Mouse (Mus musculus): ENCODE measurements around the gene Aco1. TPM values are rescaled to one million over a fixed set of nuclear protein-coding genes. Genes with fewer than 3 reads are reported as not detected.

The Aco1 gene
- polyA plus RNA-seq, 1 experiment = 6.8 TPM

DNA sequence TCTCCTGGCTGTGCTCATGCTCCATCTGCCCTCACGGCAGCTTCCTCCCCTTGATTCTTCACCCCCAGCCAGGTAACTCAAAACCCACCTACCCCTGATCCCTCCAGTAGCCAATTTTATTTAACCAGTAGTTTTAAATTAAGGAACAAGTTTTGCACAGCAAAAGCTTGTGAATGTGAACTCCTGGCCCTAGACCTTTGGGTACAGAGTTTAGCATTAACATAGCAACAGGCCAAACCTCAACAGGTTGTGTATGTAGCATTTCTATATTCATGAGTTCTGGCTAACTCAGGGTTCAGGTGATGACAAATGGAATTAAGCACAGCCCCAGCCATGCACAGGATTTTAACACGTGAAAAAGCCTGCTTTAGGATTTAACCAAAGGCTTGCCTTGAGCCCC, 49.4 kb downstream of the Aco1 start:
- Histone ChIP-seq H3K27me3 (ENCODE audit: control insufficient read depth, insufficient read depth, low read length) (no peaks in the 10 kb centered on the region), H3K4me3 (ENCODE audit: control insufficient read depth, low read depth, low read length) (no peak overlapping the region), H3K4me1 (ENCODE audit: control insufficient read depth, insufficient read depth, low read length) (no peaks in the 10 kb centered on the region), H3K27ac (ENCODE audit: control insufficient read depth, insufficient read depth, low read depth, low read length) (no peak overlapping the region), H3K36me3 (ENCODE audit: control insufficient read depth, insufficient read depth, low read length) (no peaks in the 10 kb centered on the region)
- TF ChIP-seq CTCF (IDR thresholded peaks at IDR 0.05; ENCODE audit: control insufficient read depth, insufficient read depth, insufficient replicate concordance, low read depth, low read length) = no peak
- no peak for TF ChIP-seq POLR2A (IDR thresholded peaks at IDR 0.05; ENCODE audit: control insufficient read depth, low read depth, low read length)

DNA sequence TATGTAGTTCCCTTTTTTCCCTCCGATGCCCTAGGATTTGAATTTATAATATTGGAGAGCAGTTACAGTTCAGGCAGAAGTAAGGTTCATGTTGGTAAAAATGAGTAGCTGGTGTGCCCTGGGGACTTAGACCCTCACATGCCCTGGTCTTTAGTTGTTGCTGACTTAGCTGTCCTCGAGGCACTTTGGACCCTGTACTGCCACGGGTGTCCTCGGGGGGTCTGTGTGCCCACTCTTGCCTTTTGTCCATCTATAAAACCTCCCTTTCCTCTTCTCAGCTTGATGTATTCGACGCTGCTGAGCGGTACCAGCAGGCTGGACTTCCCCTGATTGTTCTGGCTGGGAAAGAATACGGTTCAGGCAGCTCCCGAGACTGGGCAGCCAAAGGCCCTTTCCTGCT, 50.6 kb downstream of the Aco1 start:
- Histone ChIP-seq H3K36me3 (ENCODE audit: control insufficient read depth, insufficient read depth, low read length) (no peaks in the 10 kb centered on the region), H3K4me3 (ENCODE audit: control insufficient read depth, low read depth, low read length) (no peak overlapping the region), H3K4me1 (ENCODE audit: control insufficient read depth, insufficient read depth, low read length) (no peaks in the 10 kb centered on the region), H3K27ac (ENCODE audit: control insufficient read depth, insufficient read depth, low read depth, low read length) (no peak overlapping the region), H3K27me3 (ENCODE audit: control insufficient read depth, insufficient read depth, low read length) (no peaks in the 10 kb centered on the region)
- TF ChIP-seq POLR2A (IDR thresholded peaks at IDR 0.05; ENCODE audit: control insufficient read depth, low read depth, low read length) = no peak
- no peak for TF ChIP-seq CTCF (IDR thresholded peaks at IDR 0.05; ENCODE audit: control insufficient read depth, insufficient read depth, insufficient replicate concordance, low read depth, low read length)

DNA sequence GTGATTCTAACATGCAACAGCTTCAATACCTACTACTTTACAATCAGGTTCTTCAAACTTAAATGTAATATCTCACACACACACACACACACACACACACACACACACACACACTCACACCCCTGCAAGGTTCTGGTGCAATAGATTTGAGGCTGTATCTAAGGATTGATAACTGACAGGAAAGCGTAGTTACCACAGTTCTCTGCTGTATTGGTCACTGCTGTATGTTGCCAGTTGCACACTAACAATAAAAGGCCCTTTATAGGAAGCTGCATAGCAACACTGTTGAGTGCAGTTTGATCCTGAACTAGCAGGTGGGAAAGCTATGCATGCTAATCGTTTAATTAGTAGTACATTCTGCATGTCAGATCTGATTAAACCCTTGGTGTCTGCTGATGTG, 52.5 kb downstream of the Aco1 start:
- no peak for TF ChIP-seq CTCF (IDR thresholded peaks at IDR 0.05; ENCODE audit: control insufficient read depth, insufficient read depth, insufficient replicate concordance, low read depth, low read length)
- no peak for TF ChIP-seq POLR2A (IDR thresholded peaks at IDR 0.05; ENCODE audit: control insufficient read depth, low read depth, low read length)
- Histone ChIP-seq H3K27me3 (ENCODE audit: control insufficient read depth, insufficient read depth, low read length) (no peaks in the 10 kb centered on the region), H3K4me3 (ENCODE audit: control insufficient read depth, low read depth, low read length) (no peak overlapping the region), H3K27ac (ENCODE audit: control insufficient read depth, insufficient read depth, low read depth, low read length) (no peak overlapping the region), H3K36me3 (ENCODE audit: control insufficient read depth, insufficient read depth, low read length) (no peaks in the 10 kb centered on the region), H3K4me1 (ENCODE audit: control insufficient read depth, insufficient read depth, low read length) (no peaks in the 10 kb centered on the region)

DNA sequence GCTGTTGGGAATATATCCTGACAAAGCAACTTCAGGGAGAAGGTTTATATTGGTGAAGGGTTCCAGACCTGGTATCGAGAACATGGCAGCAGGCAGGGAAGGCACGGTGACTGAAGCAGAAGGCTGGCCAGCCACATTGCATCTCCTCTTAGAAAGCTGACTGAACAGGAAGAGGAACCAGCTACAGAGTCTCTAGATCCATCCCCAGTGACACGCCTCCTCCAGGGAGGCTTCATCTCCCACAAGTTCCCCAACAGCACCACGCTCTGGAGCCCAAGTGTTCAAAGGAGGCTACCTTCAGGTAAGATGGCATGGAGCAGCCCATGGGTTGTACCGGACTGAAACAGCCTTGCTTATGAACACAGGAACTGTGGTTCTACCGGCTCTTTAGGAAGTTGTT, 59.3 kb downstream of the Aco1 start:
- Histone ChIP-seq H3K27ac (ENCODE audit: control insufficient read depth, insufficient read depth, low read depth, low read length) (no peak overlapping the region), H3K27me3 (ENCODE audit: control insufficient read depth, insufficient read depth, low read length) (no peaks in the 10 kb centered on the region), H3K4me3 (ENCODE audit: control insufficient read depth, low read depth, low read length) (no peak overlapping the region), H3K4me1 (ENCODE audit: control insufficient read depth, insufficient read depth, low read length) (no peaks in the 10 kb centered on the region), H3K36me3 (ENCODE audit: control insufficient read depth, insufficient read depth, low read length) (no peaks in the 10 kb centered on the region)
- TF ChIP-seq CTCF (IDR thresholded peaks at IDR 0.05; ENCODE audit: control insufficient read depth, insufficient read depth, insufficient replicate concordance, low read depth, low read length) = no peak
- no peak for TF ChIP-seq POLR2A (IDR thresholded peaks at IDR 0.05; ENCODE audit: control insufficient read depth, low read depth, low read length)

DNA sequence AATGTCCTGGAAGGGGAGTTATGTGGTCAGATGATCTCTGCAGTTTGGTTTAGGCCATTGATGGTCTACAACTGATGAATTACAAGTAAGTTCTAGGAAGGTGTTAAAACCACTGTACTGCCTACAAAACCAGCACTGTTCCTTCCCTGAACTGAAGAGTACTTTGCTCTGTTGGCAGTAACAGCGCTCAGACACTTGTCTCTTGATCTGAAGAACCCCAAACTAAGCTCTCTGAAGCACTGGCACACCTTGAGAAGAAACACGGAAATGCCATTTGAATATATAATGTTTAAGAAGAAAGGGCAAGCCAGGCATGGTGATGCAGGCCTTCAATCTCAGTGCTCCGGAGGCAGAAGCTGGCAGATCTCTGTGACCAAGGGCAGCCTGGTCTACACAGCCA, 61.5 kb downstream of the Aco1 start:
- H3K27me3 ChIP-seq (ENCODE audit: control insufficient read depth, insufficient read depth, low read length) = no peaks in the 10 kb centered on the region
- no peak overlapping the region for H3K4me3 ChIP-seq (ENCODE audit: control insufficient read depth, low read depth, low read length)
- no peak overlapping the region for H3K27ac ChIP-seq (ENCODE audit: control insufficient read depth, insufficient read depth, low read depth, low read length)
- no peaks in the 10 kb centered on the region for H3K4me1 ChIP-seq (ENCODE audit: control insufficient read depth, insufficient read depth, low read length)
- H3K36me3 ChIP-seq (ENCODE audit: control insufficient read depth, insufficient read depth, low read length) = no peaks in the 10 kb centered on the region
- TF ChIP-seq CTCF (IDR thresholded peaks at IDR 0.05; ENCODE audit: control insufficient read depth, insufficient read depth, insufficient replicate concordance, low read depth, low read length) (no peak), POLR2A (IDR thresholded peaks at IDR 0.05; ENCODE audit: control insufficient read depth, low read depth, low read length) (no peak)

DNA sequence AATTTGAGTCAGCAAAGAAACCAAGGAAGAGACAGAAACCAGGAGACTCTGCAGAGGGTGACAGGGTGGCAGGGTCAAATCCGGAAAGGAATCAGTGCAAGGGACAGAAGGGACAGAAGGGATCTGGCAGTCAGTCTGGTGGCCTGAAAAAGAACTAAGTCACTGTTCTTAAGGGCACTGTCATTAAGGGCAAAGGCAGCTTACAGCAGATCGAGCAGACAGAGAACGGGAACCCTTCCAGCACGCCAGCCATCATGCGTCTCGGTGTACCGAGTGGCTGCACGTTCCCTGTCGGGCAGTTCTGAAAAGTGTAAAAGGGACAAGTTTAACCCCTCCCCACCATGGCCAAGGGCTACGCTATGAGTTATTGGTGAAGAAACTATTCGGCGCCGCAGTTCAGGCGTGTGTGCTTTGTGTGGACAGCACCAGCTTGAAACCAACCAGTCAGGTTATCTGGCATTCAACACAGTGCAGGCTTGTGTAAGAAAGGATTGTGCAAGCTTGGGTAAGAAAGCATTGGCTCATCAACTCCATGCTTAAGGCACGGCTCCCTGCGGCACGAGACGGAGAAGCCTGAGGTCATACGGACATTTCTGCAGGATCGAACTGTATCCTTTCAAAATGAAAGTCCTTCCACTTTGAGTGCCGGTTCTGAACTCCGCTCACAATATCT, 62.5 kb downstream of the Aco1 start:
- Histone ChIP-seq H3K27ac (ENCODE audit: control insufficient read depth, insufficient read depth, low read depth, low read length) (no peak overlapping the region), H3K36me3 (ENCODE audit: control insufficient read depth, insufficient read depth, low read length) (no peaks in the 10 kb centered on the region), H3K27me3 (ENCODE audit: control insufficient read depth, insufficient read depth, low read length) (no peaks in the 10 kb centered on the region), H3K4me1 (ENCODE audit: control insufficient read depth, insufficient read depth, low read length) (no peaks in the 10 kb centered on the region), H3K4me3 (ENCODE audit: control insufficient read depth, low read depth, low read length) (no peak overlapping the region)
- TF ChIP-seq POLR2A (IDR thresholded peaks at IDR 0.05; ENCODE audit: control insufficient read depth, low read depth, low read length) = no peak

DNA sequence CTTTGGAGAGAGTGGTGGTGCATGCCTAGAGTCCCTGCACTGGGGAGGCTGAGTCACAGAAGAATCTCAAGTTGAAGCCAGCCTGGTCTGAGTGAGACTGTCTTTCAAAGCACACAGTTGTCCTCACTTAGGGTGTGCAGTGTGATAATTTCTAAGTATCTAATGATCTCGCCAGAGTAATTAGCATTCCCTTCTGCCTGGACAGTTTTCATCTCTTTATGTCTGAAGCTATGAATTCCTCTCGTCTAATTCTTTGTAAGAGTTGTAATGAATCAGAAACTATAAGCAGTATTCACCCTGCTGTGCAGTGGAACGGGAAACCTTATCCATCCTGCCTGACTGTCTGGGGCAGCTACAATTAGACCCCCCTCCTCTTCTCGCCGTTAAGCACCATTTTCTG, 64.8 kb downstream of the Aco1 start:
- Histone ChIP-seq H3K27me3 (ENCODE audit: control insufficient read depth, insufficient read depth, low read length) (no peaks in the 10 kb centered on the region), H3K36me3 (ENCODE audit: control insufficient read depth, insufficient read depth, low read length) (no peaks in the 10 kb centered on the region), H3K4me1 (ENCODE audit: control insufficient read depth, insufficient read depth, low read length) (no peaks in the 10 kb centered on the region), H3K27ac (ENCODE audit: control insufficient read depth, insufficient read depth, low read depth, low read length) (no peak overlapping the region), H3K4me3 (ENCODE audit: control insufficient read depth, low read depth, low read length) (no peak overlapping the region)
- no peak for TF ChIP-seq CTCF (IDR thresholded peaks at IDR 0.05; ENCODE audit: control insufficient read depth, insufficient read depth, insufficient replicate concordance, low read depth, low read length)
- no peak for TF ChIP-seq POLR2A (IDR thresholded peaks at IDR 0.05; ENCODE audit: control insufficient read depth, low read depth, low read length)

DNA sequence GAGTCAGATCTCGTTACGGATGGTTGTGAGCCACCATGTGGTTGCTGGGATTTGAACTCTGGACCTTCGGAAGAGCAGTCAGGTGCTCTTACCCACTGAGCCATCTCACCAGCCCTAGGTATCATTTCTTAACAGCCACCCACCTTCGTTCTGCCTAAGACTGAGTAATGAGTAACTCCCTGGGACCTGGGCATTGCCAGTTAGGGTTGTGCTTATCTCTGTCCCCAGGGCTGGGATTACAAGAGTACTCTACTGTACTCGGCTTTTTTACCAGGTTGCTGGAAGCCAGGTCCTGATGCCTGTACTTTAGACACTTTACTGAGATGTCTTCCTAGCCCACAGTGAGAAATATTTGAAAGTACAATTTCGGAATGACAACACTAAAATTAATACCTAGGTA, 69.3 kb downstream of the Aco1 start:
- H3K36me3 ChIP-seq (ENCODE audit: control insufficient read depth, insufficient read depth, low read length) = no peaks in the 10 kb centered on the region
- no peak overlapping the region for H3K4me3 ChIP-seq (ENCODE audit: control insufficient read depth, low read depth, low read length)
- no peaks in the 10 kb centered on the region for H3K4me1 ChIP-seq (ENCODE audit: control insufficient read depth, insufficient read depth, low read length)
- no peaks in the 10 kb centered on the region for H3K27me3 ChIP-seq (ENCODE audit: control insufficient read depth, insufficient read depth, low read length)
- TF ChIP-seq CTCF (IDR thresholded peaks at IDR 0.05; ENCODE audit: control insufficient read depth, insufficient read depth, insufficient replicate concordance, low read depth, low read length) = no peak
- no peak for TF ChIP-seq POLR2A (IDR thresholded peaks at IDR 0.05; ENCODE audit: control insufficient read depth, low read depth, low read length)
- H3K27ac ChIP-seq (ENCODE audit: control insufficient read depth, insufficient read depth, low read depth, low read length) = no peak overlapping the region

Measured in testis, adult 2 months (tissue).